Mouse (Mus musculus): ENCODE data around the gene Ppp2r2d. TPM values are rescaled to one million over a fixed set of nuclear protein-coding genes. Genes with fewer than 3 reads are reported as not detected.
A peak's percentile ranks its signal among the peaks of the same experiment; 100 is the strongest.

Ppp2r2d gene
- total RNA-seq, 2 experiments from 2014 or later = 63.3 to 69.5 TPM

DNA sequence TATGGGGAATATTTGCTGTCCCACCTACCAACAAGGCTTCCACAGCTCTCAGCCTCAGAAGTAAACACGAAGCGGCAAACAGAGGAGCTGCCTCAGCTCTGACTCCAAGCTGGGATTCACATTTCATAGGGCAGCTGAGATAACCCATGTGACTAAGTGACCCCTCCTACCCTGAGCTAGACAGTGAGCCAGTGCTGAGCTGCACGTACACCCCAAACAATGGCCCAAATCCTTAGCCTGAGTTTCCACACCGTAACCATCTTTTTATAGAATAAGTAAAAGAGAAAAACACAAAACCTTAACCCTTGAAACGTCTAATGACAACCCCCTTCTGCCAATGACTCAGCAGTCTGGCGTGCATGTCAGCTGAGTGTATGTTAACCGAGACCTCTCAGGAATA is 61.2 kb downstream of the Ppp2r2d start:
- no peak for TF ChIP-seq CTCF (IDR thresholded peaks at IDR 0.05)
- Histone ChIP-seq H3K27ac (peak overlapping the region; percentile 51), H3K4me3 (peak overlapping the region; percentile 98)
- intact Hi-C loops (cut with DNase I) = no loop called here
- peak; percentile 26 to 29 for DNase-seq (ENCODE audit: extremely low spot score in 1 of 2, low spot score in 2 of 2)

DNA sequence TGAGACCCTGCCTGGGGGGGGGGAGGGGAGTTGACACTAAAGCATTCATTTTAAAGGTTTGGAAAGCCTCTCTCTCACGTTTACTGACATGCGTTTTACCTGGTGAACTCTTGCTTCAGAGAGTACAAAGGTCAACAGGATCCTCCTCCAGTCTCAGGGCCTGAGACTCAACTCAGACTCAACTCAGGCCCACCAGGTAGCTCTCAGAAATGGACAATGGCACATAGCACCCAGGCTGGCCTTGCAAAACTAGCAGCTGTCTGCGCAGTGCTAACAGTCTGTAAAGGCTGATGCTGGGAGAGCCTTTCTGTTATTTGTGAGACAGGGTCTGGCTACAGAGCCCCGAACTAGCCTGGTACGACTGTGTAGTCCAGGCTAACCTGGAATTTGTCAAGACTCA is 62.1 kb downstream of the Ppp2r2d start:
- Histone ChIP-seq H3K27ac (peak overlapping the region; percentile 10; the same call in 1 of the 2 replicates), H3K4me3 (peak overlapping the region; percentile 98)
- no peak for TF ChIP-seq CTCF (IDR thresholded peaks at IDR 0.05)
- intact Hi-C loops (cut with DNase I) = no loop called here
- DNase-seq (ENCODE audit: extremely low spot score in 1 of 2, low spot score in 2 of 2) = no peak

DNA sequence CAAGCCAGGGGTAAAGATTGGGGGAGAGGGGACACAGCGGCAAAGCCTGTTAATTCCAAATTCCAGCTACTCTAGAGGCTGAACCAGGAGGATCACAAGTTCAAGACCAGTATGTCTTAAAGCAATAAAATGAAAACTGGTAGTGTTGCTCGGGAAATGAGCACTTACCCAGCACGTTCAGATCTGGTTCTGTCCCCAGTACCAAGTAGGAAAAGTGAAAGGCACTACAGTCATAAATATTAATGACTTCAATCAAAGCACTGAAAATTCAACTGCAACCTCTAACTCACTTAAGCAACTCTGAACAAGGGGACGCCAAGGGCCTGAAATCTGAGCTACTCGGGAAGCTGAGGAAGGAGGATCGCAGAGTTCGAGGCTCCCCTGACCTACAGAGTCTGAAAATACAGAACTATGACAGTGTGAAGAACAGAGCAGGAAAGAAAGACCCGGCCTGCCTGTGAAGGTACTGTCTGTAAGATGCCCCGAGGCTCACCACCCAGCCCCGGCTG is 62.9 kb downstream of the Ppp2r2d start:
- TF ChIP-seq CTCF (IDR thresholded peaks at IDR 0.05) = no peak
- intact Hi-C loops (cut with DNase I) = loop anchor here (1.0 kb wide), 1 partner anchor 31 kb away; the partner anchor contains the start of gene Jakmip3
- DNase-seq (ENCODE audit: extremely low spot score in 1 of 2, low spot score in 2 of 2) = no peak
- H3K4me3 ChIP-seq = peak overlapping the region; percentile 98
- peak overlapping the region; percentile 87 for H3K27ac ChIP-seq

DNA sequence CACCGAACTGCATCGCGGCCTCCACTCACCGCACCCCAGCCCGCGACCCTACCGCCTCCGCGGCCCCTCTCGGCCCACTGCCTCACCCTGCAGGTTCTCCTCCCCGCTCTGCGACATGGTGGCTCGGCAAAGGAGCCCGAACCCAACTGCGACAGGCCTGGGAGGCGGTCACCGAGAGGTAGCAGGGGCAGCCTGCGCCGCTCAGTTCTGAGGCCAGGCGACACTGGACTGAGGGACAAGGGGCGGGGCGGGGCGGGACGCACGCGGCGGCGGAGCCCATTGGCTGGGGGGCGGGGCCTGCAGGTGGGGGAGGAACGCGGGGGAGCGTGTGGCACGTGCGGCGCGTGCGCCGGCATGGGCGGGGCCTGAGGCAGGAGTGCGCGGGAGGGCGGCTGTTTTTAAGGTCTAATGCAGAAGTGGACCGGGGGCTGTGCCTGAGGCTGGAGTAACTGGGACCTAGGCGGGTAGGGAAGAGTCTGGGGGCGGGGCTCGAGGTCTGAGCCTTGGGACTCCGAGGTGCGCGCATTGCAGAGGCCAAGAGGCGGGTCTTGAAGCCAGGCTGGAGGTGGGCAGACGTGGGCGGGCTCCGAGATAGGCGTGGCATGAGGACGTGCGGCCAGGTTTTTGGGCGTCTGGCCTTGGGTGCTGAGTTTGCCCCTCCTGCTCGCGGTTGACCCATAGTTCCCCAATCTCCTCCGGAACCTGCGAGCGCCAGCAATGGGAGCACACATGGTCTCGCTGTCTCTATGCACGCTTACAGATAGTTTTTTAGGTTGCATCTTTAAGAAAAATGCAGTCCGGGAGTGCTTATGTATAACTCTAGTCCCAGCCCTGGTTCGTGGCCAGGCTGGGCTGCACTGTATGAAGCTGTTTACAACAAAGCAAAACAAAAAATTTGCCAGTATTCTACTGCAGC is 63.7 kb downstream of the Ppp2r2d start, which contains the start of gene Bnip3:
Bnip3 (minus strand) TSS at position 243 of the 916 bp plus-strand sequence.
- no peak for TF ChIP-seq CTCF (IDR thresholded peaks at IDR 0.05)
- intact Hi-C loops (cut with DNase I) = loop anchor here (1.0 kb wide), 1 partner anchor 31 kb away; the partner anchor contains the start of gene Jakmip3
- peak within 1 kb of the TSS; percentile 90 for H3K27ac ChIP-seq
- H3K4me3 ChIP-seq = peak within 1 kb of the TSS; percentile 98
- peak; percentile 81 to 83 for DNase-seq (ENCODE audit: extremely low spot score in 1 of 2, low spot score in 2 of 2)

DNA sequence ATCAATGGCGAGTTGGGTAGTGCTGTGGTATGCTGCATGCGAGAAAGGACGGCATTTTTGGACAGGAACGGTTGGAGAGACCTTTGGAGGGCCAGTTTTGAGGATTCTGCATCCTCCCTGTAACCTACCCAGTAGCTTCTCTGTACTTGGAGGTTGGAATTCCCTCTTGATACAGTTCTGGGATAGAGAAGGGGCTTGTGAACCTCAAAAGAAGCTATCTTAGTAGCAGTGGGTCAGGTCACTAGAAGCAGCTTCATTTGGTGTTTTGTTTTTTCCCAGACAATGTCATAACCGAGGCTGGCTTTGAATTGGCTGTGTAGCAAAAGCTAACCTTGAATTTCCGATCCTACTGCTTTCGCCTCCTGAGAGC is 64.3 kb downstream of the Ppp2r2d start:
- Histone ChIP-seq H3K4me3 (peak overlapping the region; percentile 98), H3K27ac (peak overlapping the region; percentile 90)
- intact Hi-C loops (cut with DNase I) = no loop called here
- DNase-seq (ENCODE audit: extremely low spot score in 1 of 2, low spot score in 2 of 2) = no peak
- no peak for TF ChIP-seq CTCF (IDR thresholded peaks at IDR 0.05)

DNA sequence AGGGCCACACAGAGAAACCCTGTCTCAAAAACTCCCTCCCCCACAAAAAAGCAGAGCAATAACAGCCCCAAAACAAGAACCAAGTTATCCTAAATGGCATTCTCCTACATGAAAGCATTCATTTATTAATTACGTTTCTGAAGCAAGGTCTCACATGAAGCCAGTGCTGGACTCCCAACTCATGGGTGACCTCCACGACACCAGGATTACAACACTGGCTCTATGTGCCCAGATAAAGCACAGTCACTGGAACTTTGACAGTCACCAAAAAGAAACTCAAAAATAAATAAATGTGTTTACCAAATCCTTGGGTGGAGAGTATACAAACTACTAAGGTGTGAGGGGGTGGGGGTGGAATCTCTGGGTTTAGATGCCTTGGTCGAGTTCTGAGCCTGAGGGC is 67.7 kb downstream of the Ppp2r2d start:
- intact Hi-C loops (cut with DNase I) = no loop called here

DNA sequence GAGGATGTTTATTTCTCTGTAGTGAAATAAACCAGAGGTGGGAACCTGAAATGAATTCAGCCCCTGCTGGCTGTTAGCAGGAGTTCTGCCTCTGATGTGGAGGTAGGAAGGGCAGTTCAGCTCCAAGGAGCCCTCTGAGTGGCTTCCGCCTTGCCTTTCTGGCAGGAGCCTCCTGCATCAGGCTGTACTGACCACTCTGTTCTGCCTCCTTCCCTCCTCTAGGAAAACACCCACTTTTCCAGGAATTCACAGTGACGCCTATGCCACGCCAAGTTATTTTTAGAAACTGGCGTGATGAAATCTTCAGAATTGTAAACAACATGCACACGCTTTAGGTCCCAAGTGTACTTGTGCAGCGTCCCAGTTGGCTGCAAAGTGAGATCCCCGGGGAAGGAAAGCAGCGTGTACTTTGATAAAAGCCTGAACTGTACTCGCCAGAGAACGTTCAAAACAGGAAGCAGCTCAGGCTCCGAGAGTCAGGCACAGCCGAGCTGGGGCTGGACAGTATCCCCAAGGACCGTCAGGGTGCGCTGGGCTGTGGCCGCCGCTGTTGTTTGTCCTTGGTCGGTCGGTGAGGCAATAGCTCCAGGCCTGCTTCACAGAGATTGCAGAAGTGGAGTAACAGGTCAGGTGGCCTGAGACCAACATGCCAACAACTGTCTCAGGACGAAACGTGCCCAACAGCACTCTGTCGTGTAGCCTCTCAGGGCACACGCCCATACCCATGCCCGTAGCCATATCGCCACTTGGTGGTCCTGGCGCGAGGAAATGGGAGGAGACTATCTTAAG is 73.5 kb downstream of the Ppp2r2d start:
- peak; percentile 43 for TF ChIP-seq CTCF (IDR thresholded peaks at IDR 0.05)
- Histone ChIP-seq H3K27ac (peak overlapping the region; percentile 12), H3K4me3 (peak overlapping the region; percentile 47)
- intact Hi-C loops (cut with DNase I) = no loop called here
- no peak for DNase-seq (ENCODE audit: extremely low spot score in 1 of 2, low spot score in 2 of 2)

More for the DNA sequence above, 67.7 kb downstream of the Ppp2r2d start:
- no peak for TF ChIP-seq CTCF (IDR thresholded peaks at IDR 0.05)
- H3K4me3 ChIP-seq = no peak overlapping the region
- H3K27ac ChIP-seq = no peak overlapping the region
- DNase-seq (ENCODE audit: extremely low spot score in 1 of 2, low spot score in 2 of 2) = no peak

DNA sequence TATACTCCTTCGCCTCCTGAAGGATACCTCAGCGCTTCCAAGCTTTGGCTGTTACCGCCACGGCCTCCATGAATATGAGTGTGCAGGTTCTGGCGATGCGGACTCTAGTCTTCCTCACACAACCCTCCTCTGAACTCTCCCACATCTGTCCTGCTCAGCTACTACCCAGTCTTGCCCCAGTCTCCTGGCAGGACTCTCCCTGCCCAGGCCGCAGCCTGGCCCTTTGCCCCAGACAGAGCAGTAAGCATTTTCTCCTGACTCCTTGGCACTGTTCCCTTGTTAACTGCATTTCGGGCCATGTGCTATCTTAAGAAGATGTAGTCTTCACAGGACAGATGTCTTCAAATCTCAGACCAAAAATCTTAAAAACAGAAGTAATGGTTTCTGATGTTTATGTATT is 75.7 kb downstream of the Ppp2r2d start:
- intact Hi-C loops (cut with DNase I) = no loop called here

DNA sequence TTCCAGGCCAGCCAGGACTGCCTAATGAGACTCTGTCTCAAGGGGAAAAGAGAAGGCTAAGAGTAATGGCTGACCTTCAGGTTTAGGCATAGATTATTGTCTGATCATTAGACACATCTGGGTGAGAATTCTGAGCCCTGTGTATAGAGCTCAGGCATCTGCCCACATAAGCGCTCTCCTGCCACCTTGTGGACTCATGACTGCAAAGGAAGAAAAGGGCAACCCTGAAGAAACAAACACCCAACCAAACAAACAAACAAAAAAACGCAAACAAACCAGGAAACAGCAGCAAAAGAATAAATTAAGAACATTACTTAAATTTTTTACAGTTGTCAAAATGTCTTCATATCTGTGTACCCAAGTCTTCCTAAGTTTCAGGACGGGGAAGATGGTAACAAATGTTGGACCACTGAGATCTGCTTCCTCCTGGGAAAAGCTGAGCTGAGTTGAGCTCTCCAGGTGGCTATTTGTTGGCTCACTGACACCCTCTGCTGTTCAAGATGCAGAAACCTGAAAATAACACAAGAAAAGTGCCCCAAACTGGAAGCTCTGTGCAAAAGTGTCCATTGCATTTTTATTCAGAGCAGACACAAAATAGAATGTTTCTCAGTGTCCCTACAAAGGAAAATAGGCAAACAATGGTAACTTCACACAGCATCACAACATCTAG is 78.0 kb downstream of the Ppp2r2d start:
- intact Hi-C loops (cut with DNase I) = loop anchor here (1.0 kb wide), 1 partner anchor 84 kb away; no protein-coding TSS in a partner anchor
- DNase-seq (ENCODE audit: extremely low spot score in 1 of 2, low spot score in 2 of 2) = no peak
- peak; percentile 59 for TF ChIP-seq CTCF (IDR thresholded peaks at IDR 0.05)
- H3K27ac ChIP-seq = no peak overlapping the region
- H3K4me3 ChIP-seq = no peak overlapping the region

More for the DNA sequence above, 75.7 kb downstream of the Ppp2r2d start:
- no peak for DNase-seq (ENCODE audit: extremely low spot score in 1 of 2, low spot score in 2 of 2)
- H3K27ac ChIP-seq = no peak overlapping the region
- H3K4me3 ChIP-seq = no peak overlapping the region
- TF ChIP-seq CTCF (IDR thresholded peaks at IDR 0.05) = no peak

DNA sequence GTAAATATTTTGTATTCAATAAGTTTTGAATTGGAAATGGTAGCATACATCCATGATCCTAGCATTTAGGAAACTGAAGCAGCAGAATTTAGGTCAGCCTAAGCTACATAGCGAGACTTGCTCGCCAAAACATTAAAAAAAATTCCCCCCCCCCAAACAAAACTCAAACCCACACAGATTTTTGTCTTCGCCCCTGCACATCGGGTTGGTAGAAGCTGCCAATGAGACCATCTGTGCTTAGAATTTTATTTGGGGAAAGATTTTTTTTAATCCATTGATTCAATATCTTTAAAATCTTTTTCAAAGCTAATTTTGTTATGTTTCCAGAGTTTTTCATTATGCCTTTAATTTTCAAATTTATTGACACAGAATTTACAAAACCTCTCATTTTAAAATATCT is 82.6 kb downstream of the Ppp2r2d start:
- no peak for TF ChIP-seq CTCF (IDR thresholded peaks at IDR 0.05)
- intact Hi-C loops (cut with DNase I) = no loop called here
- DNase-seq (ENCODE audit: extremely low spot score in 1 of 2, low spot score in 2 of 2) = no peak
- no peak overlapping the region for H3K27ac ChIP-seq
- no peak overlapping the region for H3K4me3 ChIP-seq

Other genes with a start within 250 kb of the Ppp2r2d start
- 10 to 100 TPM; 39.6 to 44.7 TPM for gene Mapk1ip1, start 194 bp downstream of the Ppp2r2d start, total RNA-seq (2021)
- 100 to 1,000 TPM; 128 to 136 TPM for gene Bnip3, start 63.4 kb downstream of the Ppp2r2d start, total RNA-seq (2021)
- gene Jakmip3, start 94.7 kb downstream of the Ppp2r2d start, total RNA-seq (2021) = 10 to 100 TPM; 54.0 to 54.7 TPM
- 10 to 100 TPM; 48.2 to 56.9 TPM for gene Dpysl4, start 239.9 kb downstream of the Ppp2r2d start, total RNA-seq (2021)